Mouse (Mus musculus) myocyte (in vitro differentiated cells): ENCODE data around the gene Nav3. TPM values are rescaled to one million over a fixed set of nuclear protein-coding genes. Genes with fewer than 3 reads are reported as not detected.

Experiments
- H3K27me3 ChIP-seq: one replicate; pipeline ENCODE4 v1.6.1; 2011; ENCODE audit not compliant: control insufficient read depth, insufficient read depth, insufficient read length
- H3K36me3 ChIP-seq: one replicate; pipeline ENCODE4 v1.6.1; 2011; ENCODE audit not compliant: control insufficient read depth, insufficient read depth
- H3K4me2 ChIP-seq: one replicate; pipeline ENCODE4 v1.6.1; 2011; ENCODE audit warnings: low read depth, control low read depth
- H3K4me3 ChIP-seq: one replicate; pipeline ENCODE4 v1.5.1; 2011; ENCODE audit warnings: mild to moderate bottlenecking, control low read depth, moderate library complexity
- H3K79me2 ChIP-seq: one replicate; pipeline ENCODE4 v1.6.1; 2011; ENCODE audit not compliant: control insufficient read depth, insufficient read depth
- H3ac ChIP-seq: one replicate; pipeline ENCODE4 v1.6.1; 2011; ENCODE audit not compliant: control insufficient read depth, insufficient read length
- CEBPB ChIP-seq: IDR thresholded peaks from 2 replicates; pipeline ENCODE4 v1.6.1; 2011; ENCODE audit warnings: mild to moderate bottlenecking, moderate library complexity; ENCODE audit not compliant: poor library complexity, insufficient read depth, severe bottlenecking
- E2F4 ChIP-seq: IDR thresholded peaks from one replicate; pipeline ENCODE4 v1.6.1; 2011; ENCODE audit warnings: mild to moderate bottlenecking, control low read depth, moderate library complexity; ENCODE audit not compliant: insufficient read depth
- MAX ChIP-seq: IDR thresholded peaks from one replicate; pipeline ENCODE4 v1.6.1; 2011; ENCODE audit warnings: low read depth, mild to moderate bottlenecking, control low read depth
- MYOD1 ChIP-seq, 3 experiments: IDR thresholded peaks; one replicate each; pipeline ENCODE4 v1.6.1; 2011; ENCODE audit warnings: control low read depth in 2 of 3, low read depth in 2 of 3, mild to moderate bottlenecking in 2 of 3, moderate library complexity in 1 of 3; ENCODE audit not compliant: insufficient read length in 2 of 3, control insufficient read depth in 1 of 3
- MYOG ChIP-seq, 3 experiments: IDR thresholded peaks; one replicate each; pipeline ENCODE4 v1.6.1; 2011; ENCODE audit warnings: control low read depth in 2 of 3, low read depth in 2 of 3, mild to moderate bottlenecking in 2 of 3; ENCODE audit not compliant: insufficient read length in 2 of 3, control insufficient read depth in 1 of 3, insufficient read depth in 1 of 3
- POLR2A ChIP-seq: IDR thresholded peaks from one replicate; pipeline ENCODE4 v1.6.1; 2011; ENCODE audit warnings: low read depth, mild to moderate bottlenecking, control low read depth, moderate library complexity; ENCODE audit not compliant: insufficient read length
- POLR2AphosphoS2 ChIP-seq: IDR thresholded peaks from one replicate; pipeline ENCODE4 v1.6.1; 2011; ENCODE audit warnings: low read depth, control low read depth; ENCODE audit not compliant: insufficient read length
- REST ChIP-seq: IDR thresholded peaks from one replicate; pipeline ENCODE4 v1.6.1; 2011; ENCODE audit warnings: mild to moderate bottlenecking, control low read depth, moderate library complexity; ENCODE audit not compliant: insufficient read depth, insufficient read length
- SRF ChIP-seq: IDR thresholded peaks from one replicate; pipeline ENCODE4 v1.6.1; 2011; ENCODE audit warnings: low read depth; ENCODE audit not compliant: control insufficient read depth, insufficient read length
- TCF12 ChIP-seq: IDR thresholded peaks from one replicate; pipeline ENCODE4 v1.6.1; 2011; ENCODE audit warnings: mild to moderate bottlenecking, control low read depth; ENCODE audit not compliant: poor library complexity, insufficient read depth, severe bottlenecking
- TCF3 ChIP-seq: IDR thresholded peaks from one replicate; pipeline ENCODE4 v1.6.1; 2011; ENCODE audit warnings: low read depth, control low read depth; ENCODE audit not compliant: insufficient read length
- USF1 ChIP-seq: IDR thresholded peaks from one replicate; pipeline ENCODE4 v1.6.1; 2011; ENCODE audit warnings: low read depth, mild to moderate bottlenecking, control low read depth, moderate library complexity
- polyA plus RNA-seq: library from polyadenylated mRNA; unstranded; fragments of >200 nt; fragmentation: generic; extraction: Trizol; gene quantifications from one replicate; pipeline ENCODE4 v1.2.1, GENCODE M21; 2012; ENCODE audit warnings: missing spikeins

Gene Nav3
- polyA plus RNA-seq, 1 experiment = 2.9 TPM

- H3K4me3 ChIP-seq = no peak overlapping the region
- no peaks in the 10 kb centered on the region for H3K27me3 ChIP-seq
- no peak overlapping the region for H3ac ChIP-seq
- no peaks in the 10 kb centered on the region for H3K79me2 ChIP-seq
- H3K36me3 ChIP-seq = no peaks in the 10 kb centered on the region
- TF ChIP-seq CEBPB (no peak), POLR2AphosphoS2 (no peak), SRF (no peak), MYOG (IDR thresholded peaks at IDR 0.05; ENCODE audit: control insufficient read depth in 1 of 3, insufficient read depth in 1 of 3, insufficient read length in 2 of 3, low read depth in 2 of 3) (no peak), E2F4 (no peak), MAX (no peak), TCF3 (no peak), POLR2A (no peak)
- H3K4me2 ChIP-seq = no peak overlapping the region
These were observed 335.4 kb downstream of the Nav3 start for GRCm38 (mm10) chr10:110120572-110120971.

GRCm38 (mm10) chr10:110117341-110117740 is 338.7 kb downstream of the Nav3 start:
- no peak overlapping the region for H3K4me3 ChIP-seq
- H3K36me3 ChIP-seq = no peaks in the 10 kb centered on the region
- TF ChIP-seq USF1 = no peak
- TF ChIP-seq CEBPB = no peak
- TF ChIP-seq POLR2AphosphoS2 = no peak
- no peak for TF ChIP-seq TCF3
- TF ChIP-seq REST = no peak
- TF ChIP-seq POLR2A = no peak
- no peak for TF ChIP-seq E2F4
- no peak for TF ChIP-seq TCF12
- no peak for TF ChIP-seq MYOG (IDR thresholded peaks at IDR 0.05; ENCODE audit: control insufficient read depth in 1 of 3, insufficient read depth in 1 of 3, insufficient read length in 2 of 3, low read depth in 2 of 3)
- TF ChIP-seq MAX = no peak
- H3K4me2 ChIP-seq = no peak overlapping the region
- H3ac ChIP-seq = no peak overlapping the region
- H3K27me3 ChIP-seq = no peaks in the 10 kb centered on the region
- H3K79me2 ChIP-seq = no peaks in the 10 kb centered on the region

DNA sequence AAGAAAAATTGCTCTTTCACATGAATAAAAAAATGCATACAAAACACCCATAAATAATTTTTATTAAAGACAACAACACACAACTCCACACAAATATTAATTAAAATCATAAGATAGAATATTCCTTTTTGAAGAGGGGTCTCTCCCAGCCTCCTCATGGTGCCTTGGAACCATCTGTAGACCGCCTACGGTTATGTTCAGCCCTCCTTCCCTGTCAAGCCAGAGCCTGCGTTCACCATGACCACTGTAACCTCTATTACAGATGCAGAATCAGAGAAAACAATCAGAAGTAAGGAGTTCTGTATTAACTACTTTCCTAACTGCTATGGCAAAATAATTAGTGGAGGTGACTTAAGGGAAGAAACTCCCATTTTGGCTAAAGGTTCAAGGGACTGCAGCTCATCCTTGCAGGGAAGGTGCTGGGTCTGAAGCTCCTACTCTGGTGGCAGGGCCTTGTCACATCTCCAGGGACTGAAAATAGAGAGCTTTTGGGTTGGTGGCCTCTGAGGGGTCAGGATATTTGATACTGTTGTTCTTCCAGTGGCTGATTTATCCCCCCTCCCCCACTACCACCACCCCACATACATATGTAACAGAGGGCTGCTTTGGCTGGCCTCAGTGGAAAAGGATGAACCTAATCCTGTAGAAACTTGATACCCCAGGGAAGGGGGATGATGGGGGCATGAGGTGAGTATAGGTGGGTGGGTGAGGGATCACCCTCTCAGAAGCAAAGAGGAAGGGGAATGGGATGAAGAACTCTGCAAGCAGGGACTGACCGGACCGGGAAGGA is 343.1 kb downstream of the Nav3 start:
- H3K4me2 ChIP-seq = no peak overlapping the region
- H3ac ChIP-seq = no peak overlapping the region
- no peaks in the 10 kb centered on the region for H3K36me3 ChIP-seq
- H3K79me2 ChIP-seq = no peaks in the 10 kb centered on the region
- no peak overlapping the region for H3K4me3 ChIP-seq
- no peak for TF ChIP-seq REST
- TF ChIP-seq MAX = no peak
- no peak for TF ChIP-seq POLR2A
- no peak for TF ChIP-seq POLR2AphosphoS2
- no peak for TF ChIP-seq E2F4
- TF ChIP-seq MYOG (IDR thresholded peaks at IDR 0.05; ENCODE audit: control insufficient read depth in 1 of 3, insufficient read depth in 1 of 3, insufficient read length in 2 of 3, low read depth in 2 of 3) = no peak
- no peaks in the 10 kb centered on the region for H3K27me3 ChIP-seq

GRCm38 (mm10) chr10:110103255-110103654 is 352.7 kb downstream of the Nav3 start:
- Histone ChIP-seq H3K79me2 (no peaks in the 10 kb centered on the region), H3K4me3 (no peak overlapping the region), H3K36me3 (no peaks in the 10 kb centered on the region), H3ac (no peak overlapping the region), H3K4me2 (peak overlapping the region; percentile 14), H3K27me3 (no peaks in the 10 kb centered on the region)
- no peak for TF ChIP-seq TCF12
- TF ChIP-seq E2F4 = no peak
- TF ChIP-seq MYOD1 (IDR thresholded peaks at IDR 0.05; ENCODE audit: control insufficient read depth in 1 of 3, insufficient read length in 2 of 3, low read depth in 2 of 3) = peak; percentile 11 to 85 (median 83)

- H3K4me2 ChIP-seq = no peak overlapping the region
- TF ChIP-seq CEBPB (no peak), E2F4 (no peak), MYOD1 (IDR thresholded peaks at IDR 0.05; ENCODE audit: control insufficient read depth in 1 of 3, insufficient read length in 2 of 3, low read depth in 2 of 3) (no peak), SRF (no peak), TCF3 (no peak), REST (no peak), POLR2AphosphoS2 (no peak), POLR2A (no peak), MYOG (IDR thresholded peaks at IDR 0.05; ENCODE audit: control insufficient read depth in 1 of 3, insufficient read depth in 1 of 3, insufficient read length in 2 of 3, low read depth in 2 of 3) (no peak), USF1 (no peak), TCF12 (no peak), MAX (no peak)
- no peaks in the 10 kb centered on the region for H3K27me3 ChIP-seq
- H3K4me3 ChIP-seq = no peak overlapping the region
- H3ac ChIP-seq = no peak overlapping the region
- H3K36me3 ChIP-seq = no peaks in the 10 kb centered on the region
- no peaks in the 10 kb centered on the region for H3K79me2 ChIP-seq
These were observed 353.8 kb downstream of the Nav3 start for GRCm38 (mm10) chr10:110102231-110102630.
